Mouse (Mus musculus) MN1 (cell line): ENCODE results near the gene Ipo8.
A peak's percentile ranks its signal among the peaks of the same experiment; 100 is the strongest.

Source experiments
- DNase-seq: peaks from one replicate; pipeline ENCODE4 v3.0.0-alpha.2; 2016; ENCODE audit warnings: low spot score

Gene Ipo8

DNA sequence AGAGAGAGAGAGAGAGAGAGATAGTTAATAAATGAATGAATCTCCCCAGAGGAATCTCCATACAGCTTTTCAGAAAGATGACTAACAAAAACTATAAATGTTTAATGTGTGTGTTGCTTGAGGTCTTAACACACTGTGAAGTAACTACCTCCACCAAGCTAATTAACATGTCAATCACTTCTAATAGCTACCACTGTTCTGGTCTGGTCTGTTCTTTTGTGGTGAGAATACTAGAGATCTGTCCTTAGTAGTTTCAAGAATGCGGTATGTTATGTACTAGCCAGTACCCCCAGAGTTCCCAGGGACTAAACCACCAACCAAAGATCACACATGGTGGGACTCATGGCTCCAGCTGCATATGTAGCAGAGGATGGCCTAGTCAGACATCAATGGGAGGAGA is 74.7 kb downstream of the Ipo8 start:
- no peak for DNase-seq

DNA sequence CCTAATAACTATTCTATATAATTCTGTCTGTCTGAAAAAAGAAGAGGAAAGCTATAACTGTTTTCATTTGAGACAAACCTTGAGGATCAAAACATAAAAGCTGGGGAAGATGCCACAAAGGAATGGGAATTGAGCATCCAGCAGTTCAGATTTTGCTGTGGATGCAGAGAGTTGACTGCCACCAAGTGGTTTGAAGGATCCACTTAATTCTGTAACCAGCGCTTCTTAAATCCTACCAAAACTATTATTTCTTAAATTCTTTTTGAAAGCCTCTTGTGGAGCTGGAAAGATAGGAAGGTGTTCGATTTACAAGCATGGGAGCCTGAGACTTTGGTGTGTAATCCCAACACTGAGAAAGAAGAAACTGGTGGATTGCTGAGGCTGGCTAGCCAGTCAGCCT is 79.9 kb downstream of the Ipo8 start:
- DNase-seq: peak; percentile 19

DNA sequence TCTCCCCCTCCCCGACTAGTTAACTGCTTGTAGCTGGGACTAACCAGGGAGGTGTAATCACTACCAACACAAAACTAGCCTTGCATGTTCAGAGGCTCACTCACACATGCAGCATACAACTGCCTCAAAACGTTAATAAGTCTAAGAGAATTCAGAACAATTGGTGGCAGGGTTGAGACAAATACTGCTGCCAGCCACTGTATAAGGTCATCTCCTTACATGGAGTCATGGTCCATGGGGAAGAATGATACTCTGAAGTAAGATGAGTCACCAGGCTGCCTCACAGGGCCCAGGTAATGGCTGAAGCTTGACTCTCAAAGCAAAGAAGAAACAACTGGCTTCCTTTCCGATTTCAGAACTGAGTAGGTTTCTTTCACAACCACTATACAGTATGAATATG is 81.1 kb downstream of the Ipo8 start:
- DNase-seq: no peak

DNA sequence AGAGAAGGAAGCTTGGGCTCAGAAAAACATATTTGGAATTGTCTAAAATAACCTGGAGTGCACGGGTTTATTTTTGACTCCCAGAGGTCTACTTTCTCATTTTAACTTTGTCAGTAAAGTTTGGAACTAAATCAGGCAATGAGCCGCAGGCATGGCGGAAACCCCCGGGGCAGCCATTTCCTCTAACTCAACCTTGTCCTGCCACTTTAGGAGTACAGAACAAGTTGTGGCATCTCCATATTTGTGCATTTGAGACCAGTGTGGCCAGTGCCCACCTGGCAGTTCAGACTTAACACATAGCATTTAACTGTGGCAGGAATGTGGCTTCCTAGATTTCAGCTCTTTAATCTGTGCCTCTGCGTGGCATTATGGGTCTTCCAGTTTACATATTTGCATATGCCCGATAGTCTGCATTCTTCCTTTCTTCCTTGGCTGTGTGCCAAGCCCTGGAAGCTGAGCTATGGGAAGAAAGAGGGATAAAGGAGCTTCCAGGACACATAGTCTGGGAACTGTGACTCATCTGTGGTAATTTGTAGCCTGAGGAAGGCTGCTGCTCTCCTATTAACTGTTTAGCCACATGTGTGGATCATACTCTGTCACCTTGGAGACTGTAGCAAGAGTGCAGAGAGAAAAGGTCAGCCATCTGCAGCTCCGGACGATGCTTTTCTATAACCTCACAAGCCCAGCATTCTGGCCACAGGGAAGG is 90.6 kb downstream of the Ipo8 start:
- DNase-seq: peak; percentile 71

DNA sequence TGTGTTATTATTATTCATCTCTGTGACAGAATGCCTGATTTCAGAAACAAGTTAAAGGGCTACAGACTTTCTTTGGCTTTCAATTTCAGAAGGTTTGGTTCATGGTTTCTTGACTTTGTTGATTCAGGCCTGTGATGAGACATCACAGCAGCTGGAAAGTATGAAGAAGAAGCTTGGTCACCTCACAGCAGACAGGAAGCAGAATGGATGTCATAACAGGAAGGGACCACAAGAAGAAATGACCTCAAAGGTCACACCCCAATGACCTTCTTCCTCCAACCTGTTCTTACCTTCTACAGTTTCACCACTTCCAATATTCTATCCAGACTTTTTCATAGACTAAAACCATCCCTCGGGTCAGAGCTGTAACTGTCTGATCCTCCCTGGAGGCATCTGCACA is 94.9 kb downstream of the Ipo8 start:
- no peak for DNase-seq

DNA sequence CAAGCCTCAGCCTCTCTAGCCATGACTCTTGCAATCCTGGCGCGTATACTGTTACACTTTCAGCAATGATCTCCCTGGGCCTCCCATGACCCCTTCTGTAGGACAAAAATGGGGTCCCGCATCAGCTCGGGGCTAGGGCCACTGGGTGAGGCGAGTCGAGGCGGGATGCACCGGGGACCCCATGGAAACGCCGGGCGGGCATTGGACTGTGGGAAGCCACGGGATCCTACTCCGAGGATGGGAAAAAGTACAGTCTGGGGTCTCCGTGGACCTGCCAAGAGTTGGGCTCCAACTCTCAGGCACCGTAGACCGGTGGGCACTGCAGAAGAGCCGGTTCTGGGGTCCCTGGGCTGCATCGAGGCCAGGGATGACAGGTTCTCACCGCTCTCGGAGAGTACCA is 97.3 kb downstream of the Ipo8 start:
- DNase-seq: no peak

DNA sequence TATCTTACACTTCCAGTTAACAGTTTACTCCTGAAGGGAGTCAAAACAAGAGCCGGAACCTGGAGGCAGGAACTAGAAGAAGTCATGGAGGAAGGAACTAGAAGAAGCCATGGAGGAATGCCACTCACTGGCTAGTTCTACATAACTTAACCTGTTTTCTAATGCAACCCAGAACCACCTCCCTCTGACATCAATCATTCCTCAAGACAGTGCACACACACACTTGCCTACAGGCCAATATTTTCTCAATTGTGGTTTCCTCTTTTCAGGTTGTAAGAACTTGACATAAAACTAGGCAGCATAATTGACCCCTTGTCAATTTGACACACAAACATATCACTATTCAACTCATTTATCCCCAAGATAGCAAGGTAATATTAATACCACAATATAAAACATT is 98.3 kb downstream of the Ipo8 start:
- no peak for DNase-seq

DNA sequence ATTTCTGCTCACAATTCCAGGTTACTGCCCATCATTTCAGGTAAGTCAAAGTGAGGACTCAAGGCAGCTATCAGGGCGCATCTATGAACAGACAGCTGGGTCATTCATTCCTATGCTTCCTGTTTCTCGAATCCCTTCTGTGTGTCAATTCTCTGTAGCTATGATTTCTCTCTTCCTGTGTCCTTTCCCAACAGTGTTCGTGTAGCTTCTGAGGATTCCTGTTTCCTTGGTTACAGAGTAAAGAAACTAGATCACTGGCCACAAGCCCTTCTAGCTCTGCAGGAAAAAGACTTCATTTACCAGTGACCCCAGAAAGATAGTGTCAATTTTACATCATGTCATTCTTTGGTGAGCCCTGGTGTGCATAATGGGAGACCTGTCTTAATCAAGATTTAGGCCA is 102.7 kb downstream of the Ipo8 start:
- DNase-seq: no peak

DNA sequence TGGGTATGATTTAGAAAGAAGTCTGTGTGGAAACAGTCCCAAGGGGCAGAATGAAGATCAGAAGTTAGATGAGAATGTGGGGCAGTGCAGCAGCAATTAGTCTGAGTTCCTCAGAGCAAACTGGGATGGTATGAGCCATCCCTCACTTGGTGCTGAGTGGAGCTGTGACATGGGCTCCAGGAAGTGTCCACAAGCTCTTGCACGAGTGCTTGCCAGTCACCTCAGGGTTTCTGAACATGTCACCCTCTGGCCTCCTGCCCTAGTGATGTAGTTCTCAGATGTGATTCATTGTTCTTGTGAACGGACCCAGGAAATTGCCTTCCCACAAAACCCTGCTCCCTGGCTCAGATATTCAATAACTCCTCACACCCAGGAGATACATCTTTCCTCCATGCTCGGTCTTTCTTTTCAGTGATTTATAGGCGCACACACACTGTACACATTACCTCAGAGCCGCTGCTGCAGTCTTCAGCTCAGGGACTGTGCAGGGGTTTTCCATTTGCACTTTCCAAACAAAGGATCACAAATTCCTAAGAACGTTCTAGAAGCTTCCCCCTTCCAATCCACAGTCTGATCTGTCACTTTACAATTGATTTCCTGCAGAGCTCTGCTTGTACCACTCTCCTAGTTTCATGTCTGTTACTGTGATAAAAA is 103.3 kb downstream of the Ipo8 start:
- no peak for DNase-seq

DNA sequence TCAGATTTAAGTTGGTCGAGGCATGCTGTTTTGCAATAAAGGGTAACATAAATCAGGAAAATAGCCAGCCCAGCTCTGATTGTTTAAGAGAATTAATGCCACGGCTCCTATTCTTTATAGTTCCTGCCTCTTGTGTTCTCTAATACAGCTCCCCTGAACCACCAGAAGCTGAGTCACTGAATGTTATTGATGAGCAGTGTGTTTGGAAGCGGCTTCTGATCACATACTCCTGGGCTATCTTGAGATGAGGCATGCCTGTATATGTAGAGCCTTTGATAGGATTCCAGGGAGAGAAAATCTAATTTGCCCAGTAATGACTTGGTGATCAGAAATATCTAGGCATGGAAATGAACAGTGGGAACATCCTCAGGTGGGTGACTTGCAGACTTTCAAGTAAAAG is 106.8 kb downstream of the Ipo8 start:
- DNase-seq: no peak
